Mouse (Mus musculus): Measurements from ENCODE around the gene Sox8.

Gene Sox8

GRCm38 (mm10) chr17:25579332-25580047 is 9.0 kb upstream of the Sox8 start:
- in situ Hi-C loops (cut with MboI, MseI) = loop anchor here (10.0 kb wide), 1 partner anchor 215 kb away; the partner anchor contains the start of genes AC134908.4, Fam173a and Metrn

- in situ Hi-C loops (cut with MboI, MseI) = loop anchor here (10.0 kb wide), 1 partner anchor 216 kb away; the partner anchor contains the start of genes AC134908.4, Fam173a and Metrn
Observed at GRCm38 (mm10) chr17:25578920-25579319, 8.4 kb upstream of the Sox8 start, which contains the start of gene Lmf1. Gene Lmf1, plus strand, starts transcription at chr17:25579085.

GRCm38 (mm10) chr17:25577702-25578101 is 7.2 kb upstream of the Sox8 start:
- in situ Hi-C loops (cut with MboI, MseI) = loop anchor here (10.0 kb wide), 1 partner anchor 217 kb away; the partner anchor contains the start of genes AC134908.4, Fam173a and Metrn

GRCm38 (mm10) chr17:25577263-25577662 is 6.8 kb upstream of the Sox8 start:
- in situ Hi-C loops (cut with MboI, MseI) = loop anchor here (10.0 kb wide), 1 partner anchor 218 kb away; the partner anchor contains the start of genes AC134908.4, Fam173a and Metrn

- in situ Hi-C loops (cut with MboI, MseI) = loop anchor here (10.0 kb wide), 1 partner anchor 219 kb away; the partner anchor contains the start of genes AC134908.4, Fam173a and Metrn
Observed at GRCm38 (mm10) chr17:25576034-25576433, 5.5 kb upstream of the Sox8 start.

- in situ Hi-C loops (cut with MboI, MseI) = loop anchor here (10.0 kb wide), 1 partner anchor 219 kb away; the partner anchor contains the start of genes AC134908.4, Fam173a and Metrn
Observed at GRCm38 (mm10) chr17:25575208-25575971, 4.9 kb upstream of the Sox8 start.

- in situ Hi-C loops (cut with MboI, MseI) = loop anchor here (10.0 kb wide), 1 partner anchor 223 kb away; the partner anchor contains the start of genes AC134908.4, Fam173a and Metrn
Observed at GRCm38 (mm10) chr17:25571453-25571820, 951 bp upstream of the Sox8 start.

GRCm38 (mm10) chr17:25569833-25570647 is 446 bp downstream of the Sox8 start:
- in situ Hi-C loops (cut with MboI, MseI) = loop anchor here (10.0 kb wide), 1 partner anchor 225 kb away; the partner anchor contains the start of genes AC134908.4, Fam173a and Metrn

GRCm38 (mm10) chr17:25568880-25569279 is 1.6 kb downstream of the Sox8 start:
- in situ Hi-C loops (cut with MboI, MseI) = no loop called here

- in situ Hi-C loops (cut with MboI, MseI) = no loop called here
Observed at GRCm38 (mm10) chr17:25568206-25568605, 2.3 kb downstream of the Sox8 start.

- in situ Hi-C loops (cut with MboI, MseI) = no loop called here
Observed at GRCm38 (mm10) chr17:25567745-25568144, 2.7 kb downstream of the Sox8 start.

- in situ Hi-C loops (cut with MboI, MseI) = no loop called here
Observed at GRCm38 (mm10) chr17:25567261-25567660, 3.2 kb downstream of the Sox8 start.

GRCm38 (mm10) chr17:25565860-25566600 is 4.5 kb downstream of the Sox8 start:
- in situ Hi-C loops (cut with MboI, MseI) = no loop called here

- in situ Hi-C loops (cut with MboI, MseI) = no loop called here
Observed at GRCm38 (mm10) chr17:25565244-25565643, 5.2 kb downstream of the Sox8 start.

GRCm38 (mm10) chr17:25564481-25564880 is 6.0 kb downstream of the Sox8 start:
- in situ Hi-C loops (cut with MboI, MseI) = no loop called here

- in situ Hi-C loops (cut with MboI, MseI) = no loop called here
Observed at GRCm38 (mm10) chr17:25561223-25562028, 9.1 kb downstream of the Sox8 start.

- in situ Hi-C loops (cut with MboI, MseI) = no loop called here
Observed at GRCm38 (mm10) chr17:25560554-25561222, 9.8 kb downstream of the Sox8 start.

GRCm38 (mm10) chr17:25559634-25560033 is 10.9 kb downstream of the Sox8 start:
- in situ Hi-C loops (cut with MboI, MseI) = no loop called here
